Mouse (Mus musculus): ENCODE measurements around the gene Phkb. TPM values are rescaled to one million over a fixed set of nuclear protein-coding genes. Genes with fewer than 3 reads are reported as not detected.

Gene Phkb
- polyA plus RNA-seq, 2 experiments: 4.7 to 10.7 TPM

DNA sequence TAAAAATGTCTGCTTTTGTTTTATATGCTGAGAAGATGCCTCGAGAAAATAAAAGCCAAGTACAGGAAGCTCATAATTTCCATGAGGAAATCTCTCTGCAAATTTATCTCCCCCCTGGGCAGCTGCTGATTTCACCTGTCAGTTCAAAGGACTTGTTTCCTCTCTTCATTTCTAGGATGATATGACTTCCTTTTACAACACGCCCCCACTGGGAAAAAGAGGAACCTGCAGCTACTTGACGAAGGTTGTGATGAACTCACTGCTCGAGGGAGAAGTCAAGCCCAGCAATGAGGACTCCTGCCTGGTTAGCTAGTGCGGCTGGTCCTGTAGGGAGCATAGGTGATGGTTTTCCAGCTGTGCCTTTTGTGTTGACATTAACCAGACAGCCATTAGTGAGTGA, 218.4 kb downstream of the Phkb start:
- Histone ChIP-seq H3K36me3 (replicated peaks; ENCODE audit: control insufficient read depth, insufficient read depth, low read depth) (peaks cover 2% of the 10 kb centered on the region; the same call in 1 of the 2 replicates), H3K9me3 (ENCODE audit: control insufficient read depth, low read length) (no peaks in the 10 kb centered on the region), H3K4me1 (replicated peaks; ENCODE audit: control insufficient read depth in 2 of 2, insufficient read depth in 2 of 2, low read length in 1 of 2) (no peaks in the 10 kb centered on the region), H3K4me3 (ENCODE audit: insufficient read depth in 1 of 2, low read depth in 2 of 2, low read length in 2 of 2) (no peak overlapping the region), H3K27me3 (ENCODE audit: control insufficient read depth, insufficient read depth, low read length) (no peaks in the 10 kb centered on the region), H3K27ac (no peak overlapping the region), H3K4me2 (ENCODE audit: low read depth) (no peak overlapping the region), H3K9ac (replicated peaks) (no peak overlapping the region)
- ATAC-seq (ENCODE audit: insufficient read depth): no peak
- DNase-seq (ENCODE audit: low read depth in 3 of 3, low spot score in 3 of 3): no peak
- TF ChIP-seq EP300 (IDR thresholded peaks at IDR 0.05; ENCODE audit: low read depth) (no peak), CTCF (IDR thresholded peaks at IDR 0.05; ENCODE audit: low read depth) (no peak)
- WGBS (ENCODE audit: insufficient replicate concordance): 26% methylated on average over 5 of the region's 5 CpGs

DNA sequence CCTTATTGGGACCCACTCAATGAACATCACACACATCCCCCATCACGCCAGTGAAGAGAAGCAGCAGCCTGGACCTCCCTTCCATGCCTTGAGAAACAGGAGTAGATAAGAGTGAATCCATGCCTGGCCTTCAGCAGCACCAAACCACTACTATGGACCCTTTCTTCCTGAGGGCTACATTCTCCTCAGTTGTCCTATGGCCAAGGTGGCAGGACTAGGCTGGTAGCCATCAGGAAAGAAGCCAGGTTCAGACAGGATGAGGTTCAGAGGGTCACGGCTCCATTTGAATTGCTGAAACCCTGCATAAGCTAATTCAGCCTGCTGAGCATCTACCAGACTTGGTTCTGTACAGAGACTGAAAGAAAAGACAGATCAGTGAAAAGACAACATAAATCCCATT, 222.7 kb downstream of the Phkb start:
- Histone ChIP-seq H3K36me3 (replicated peaks; ENCODE audit: control insufficient read depth, insufficient read depth, low read depth) (no peaks in the 10 kb centered on the region), H3K4me3 (ENCODE audit: insufficient read depth in 1 of 2, low read depth in 2 of 2, low read length in 2 of 2) (no peak overlapping the region), H3K9me3 (ENCODE audit: control insufficient read depth, low read length) (no peaks in the 10 kb centered on the region), H3K4me1 (replicated peaks; ENCODE audit: control insufficient read depth in 2 of 2, insufficient read depth in 2 of 2, low read length in 1 of 2) (no peaks in the 10 kb centered on the region), H3K27me3 (ENCODE audit: control insufficient read depth, insufficient read depth, low read length) (no peaks in the 10 kb centered on the region), H3K4me2 (ENCODE audit: low read depth) (no peak overlapping the region), H3K27ac (no peak overlapping the region), H3K9ac (replicated peaks) (no peak overlapping the region)
- 66% methylated on average over 2 of the region's 2 CpGs for WGBS (ENCODE audit: insufficient replicate concordance)
- ATAC-seq (ENCODE audit: insufficient read depth) (no peak), DNase-seq (ENCODE audit: low read depth in 3 of 3, low spot score in 3 of 3) (no peak)
- TF ChIP-seq CTCF (IDR thresholded peaks at IDR 0.05; ENCODE audit: low read depth): no peak
- TF ChIP-seq EP300 (IDR thresholded peaks at IDR 0.05; ENCODE audit: low read depth): no peak

DNA sequence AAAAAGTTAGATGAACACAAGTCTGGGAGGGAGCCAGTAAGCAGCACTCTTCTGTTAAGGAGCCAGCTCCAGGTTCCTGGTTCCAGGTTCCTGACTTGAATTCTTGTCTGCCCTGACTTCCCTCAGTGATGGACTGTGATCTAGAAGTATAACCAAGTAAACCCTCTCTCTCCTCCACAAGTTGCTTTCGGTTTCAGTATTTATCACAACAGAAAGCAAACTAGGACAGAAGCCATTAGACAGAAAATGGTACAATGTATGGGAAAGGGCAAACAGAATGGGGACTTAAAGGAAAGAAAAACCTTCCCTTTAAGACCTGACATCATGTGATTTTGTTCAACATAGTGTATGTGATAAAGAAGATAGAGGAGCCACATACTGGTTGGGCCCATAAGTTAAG, 238.7 kb downstream of the Phkb start:
- no peak for ATAC-seq (ENCODE audit: insufficient read depth)
- TF ChIP-seq CTCF (IDR thresholded peaks at IDR 0.05; ENCODE audit: low read depth) (no peak), EP300 (IDR thresholded peaks at IDR 0.05; ENCODE audit: low read depth) (no peak)
- Histone ChIP-seq H3K4me2 (ENCODE audit: low read depth) (no peak overlapping the region), H3K9me3 (ENCODE audit: control insufficient read depth, low read length) (no peaks in the 10 kb centered on the region), H3K27me3 (ENCODE audit: control insufficient read depth, insufficient read depth, low read length) (no peaks in the 10 kb centered on the region), H3K9ac (replicated peaks) (no peak overlapping the region), H3K4me1 (replicated peaks; ENCODE audit: control insufficient read depth in 2 of 2, insufficient read depth in 2 of 2, low read length in 1 of 2) (no peaks in the 10 kb centered on the region), H3K36me3 (replicated peaks; ENCODE audit: control insufficient read depth, insufficient read depth, low read depth) (no peaks in the 10 kb centered on the region), H3K27ac (no peak overlapping the region), H3K4me3 (ENCODE audit: insufficient read depth in 1 of 2, low read depth in 2 of 2, low read length in 2 of 2) (no peak overlapping the region)
- WGBS (ENCODE audit: insufficient replicate concordance): 52% methylated on average over 1 of the region's 1 CpGs
- no peak for DNase-seq (ENCODE audit: low read depth in 3 of 3, low spot score in 3 of 3)

DNA sequence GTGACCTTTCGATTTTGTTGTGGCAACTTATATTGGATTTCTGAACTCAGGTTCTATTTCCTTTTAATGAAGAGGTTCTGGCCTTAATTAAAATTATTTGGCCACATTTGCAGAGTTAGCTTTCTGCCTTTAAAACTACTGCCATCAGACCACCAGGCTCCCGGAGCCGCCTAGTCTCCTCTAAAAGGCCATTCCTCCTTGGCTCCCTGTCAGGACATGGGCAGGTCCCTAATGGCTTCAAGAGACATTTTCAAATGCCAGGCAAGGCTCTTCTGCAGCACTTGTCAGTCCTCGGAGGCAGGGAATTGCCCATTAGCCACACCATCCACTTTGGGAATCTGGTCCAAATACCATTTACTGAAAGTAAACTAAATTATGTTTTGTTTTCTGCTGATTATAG, 242.6 kb downstream of the Phkb start:
- Histone ChIP-seq H3K4me3 (ENCODE audit: insufficient read depth in 1 of 2, low read depth in 2 of 2, low read length in 2 of 2) (no peak overlapping the region), H3K27ac (no peak overlapping the region), H3K36me3 (replicated peaks; ENCODE audit: control insufficient read depth, insufficient read depth, low read depth) (no peaks in the 10 kb centered on the region), H3K9me3 (ENCODE audit: control insufficient read depth, low read length) (no peaks in the 10 kb centered on the region), H3K9ac (replicated peaks) (no peak overlapping the region), H3K27me3 (ENCODE audit: control insufficient read depth, insufficient read depth, low read length) (no peaks in the 10 kb centered on the region), H3K4me1 (replicated peaks; ENCODE audit: control insufficient read depth in 2 of 2, insufficient read depth in 2 of 2, low read length in 1 of 2) (no peaks in the 10 kb centered on the region), H3K4me2 (ENCODE audit: low read depth) (no peak overlapping the region)
- DNase-seq (ENCODE audit: low read depth in 3 of 3, low spot score in 3 of 3) (no peak), ATAC-seq (ENCODE audit: insufficient read depth) (no peak)
- WGBS (ENCODE audit: insufficient replicate concordance): 65% methylated on average over 4 of the region's 4 CpGs
- TF ChIP-seq CTCF (IDR thresholded peaks at IDR 0.05; ENCODE audit: low read depth) (no peak), EP300 (IDR thresholded peaks at IDR 0.05; ENCODE audit: low read depth) (no peak)

DNA sequence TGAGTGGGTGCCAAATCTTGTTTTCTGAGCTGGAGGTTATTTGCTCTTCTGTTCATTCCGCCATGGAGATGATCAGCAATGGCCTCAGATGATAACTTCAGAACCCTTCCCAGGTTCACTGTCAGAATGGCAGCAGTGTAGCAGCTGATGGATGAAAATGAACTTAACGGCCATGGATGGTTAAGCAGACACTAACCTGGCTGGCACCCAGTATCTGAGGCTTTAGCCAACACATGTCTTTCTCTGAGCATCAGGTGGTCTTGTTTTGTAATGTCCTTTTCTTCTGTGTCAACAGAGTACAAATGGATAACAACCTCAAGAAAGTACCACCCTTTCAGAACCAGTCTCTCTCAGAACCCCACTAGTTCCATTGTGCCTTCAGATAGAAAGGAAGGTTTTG, 246.0 kb downstream of the Phkb start:
- Histone ChIP-seq H3K4me1 (replicated peaks; ENCODE audit: control insufficient read depth in 2 of 2, insufficient read depth in 2 of 2, low read length in 1 of 2) (no peaks in the 10 kb centered on the region), H3K9me3 (ENCODE audit: control insufficient read depth, low read length) (no peaks in the 10 kb centered on the region), H3K27me3 (ENCODE audit: control insufficient read depth, insufficient read depth, low read length) (no peaks in the 10 kb centered on the region), H3K36me3 (replicated peaks; ENCODE audit: control insufficient read depth, insufficient read depth, low read depth) (no peaks in the 10 kb centered on the region), H3K27ac (no peak overlapping the region), H3K4me3 (ENCODE audit: insufficient read depth in 1 of 2, low read depth in 2 of 2, low read length in 2 of 2) (no peak overlapping the region), H3K9ac (replicated peaks) (no peak overlapping the region), H3K4me2 (ENCODE audit: low read depth) (no peak overlapping the region)
- ATAC-seq (ENCODE audit: insufficient read depth) (no peak), DNase-seq (ENCODE audit: low read depth in 3 of 3, low spot score in 3 of 3) (no peak)
- WGBS (ENCODE audit: insufficient replicate concordance): 59% methylated on average over 2 of the region's 2 CpGs
- TF ChIP-seq EP300 (IDR thresholded peaks at IDR 0.05; ENCODE audit: low read depth) (no peak), CTCF (IDR thresholded peaks at IDR 0.05; ENCODE audit: low read depth) (no peak)

All from liver, embryonic 14.5 days (tissue).